Mouse (Mus musculus): ENCODE measurements around the gene Rnf13. TPM values are rescaled to one million over a fixed set of nuclear protein-coding genes. Genes with fewer than 3 reads are reported as not detected.

The Rnf13 gene
- total RNA-seq, 1 experiment, result 33.2 TPM

DNA sequence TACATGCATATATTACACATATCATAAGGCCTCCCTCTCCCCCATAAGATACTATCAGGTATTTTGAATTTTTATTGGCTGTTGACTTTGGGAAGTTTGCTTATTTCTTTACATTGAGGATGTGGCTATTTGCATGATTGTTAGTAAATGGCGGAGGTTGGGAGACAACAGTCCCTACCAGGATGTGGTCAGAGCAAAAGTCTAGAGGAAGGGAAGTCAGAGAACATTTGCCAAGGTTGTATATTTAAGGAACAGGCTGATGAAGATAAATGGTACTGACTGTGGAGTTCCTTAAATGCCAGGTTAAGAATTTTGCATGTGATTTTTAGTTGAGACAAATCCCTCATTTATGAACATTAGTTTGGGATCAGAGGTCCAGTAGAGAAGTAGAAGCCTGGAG, 4.0 kb downstream of the Rnf13 start:
- TF ChIP-seq HCFC1 (IDR thresholded peaks at IDR 0.05; ENCODE audit: borderline replicate concordance, insufficient read depth, low read length) (no peak), ZNF384 (IDR thresholded peaks at IDR 0.05; ENCODE audit: low read depth, low read length) (no peak), MAFK (IDR thresholded peaks at IDR 0.05; ENCODE audit: insufficient read depth, low read depth, low read length) (no peak)
- in situ Hi-C loops (cut with MboI; ENCODE audit: low sequenced_read_pairs in 2 of 2, unreplicated experiment in 2 of 2), result no loop called here
- Histone ChIP-seq H3K4me3 (ENCODE audit: insufficient read depth in 1 of 2, low read depth in 1 of 2, low read length in 2 of 2, poor library complexity in 1 of 2, severe bottlenecking in 1 of 2) (no peak overlapping the region), H3K27ac (ENCODE audit: insufficient read depth, low read depth, low read length, poor library complexity, severe bottlenecking) (no peak overlapping the region), H3K9ac (ENCODE audit: insufficient read depth, low read depth, low read length, poor library complexity, severe bottlenecking) (no peak overlapping the region), H3K36me3 (ENCODE audit: control insufficient read depth, insufficient read depth, low read length, poor library complexity, severe bottlenecking) (no peaks in the 10 kb centered on the region), H3K9me3 (ENCODE audit: control insufficient read depth, insufficient read depth, low read depth, low read length) (no peaks in the 10 kb centered on the region), H3K4me1 (ENCODE audit: control insufficient read depth in 2 of 2, insufficient read depth in 2 of 2, low read length in 2 of 2, poor library complexity in 1 of 2) (peaks cover 0 to 4% of the 10 kb centered on the region in 2 experiments; a peak in 1 of 4 replicates)
- no peak for DNase-seq (ENCODE audit: low read depth, low spot score)

DNA sequence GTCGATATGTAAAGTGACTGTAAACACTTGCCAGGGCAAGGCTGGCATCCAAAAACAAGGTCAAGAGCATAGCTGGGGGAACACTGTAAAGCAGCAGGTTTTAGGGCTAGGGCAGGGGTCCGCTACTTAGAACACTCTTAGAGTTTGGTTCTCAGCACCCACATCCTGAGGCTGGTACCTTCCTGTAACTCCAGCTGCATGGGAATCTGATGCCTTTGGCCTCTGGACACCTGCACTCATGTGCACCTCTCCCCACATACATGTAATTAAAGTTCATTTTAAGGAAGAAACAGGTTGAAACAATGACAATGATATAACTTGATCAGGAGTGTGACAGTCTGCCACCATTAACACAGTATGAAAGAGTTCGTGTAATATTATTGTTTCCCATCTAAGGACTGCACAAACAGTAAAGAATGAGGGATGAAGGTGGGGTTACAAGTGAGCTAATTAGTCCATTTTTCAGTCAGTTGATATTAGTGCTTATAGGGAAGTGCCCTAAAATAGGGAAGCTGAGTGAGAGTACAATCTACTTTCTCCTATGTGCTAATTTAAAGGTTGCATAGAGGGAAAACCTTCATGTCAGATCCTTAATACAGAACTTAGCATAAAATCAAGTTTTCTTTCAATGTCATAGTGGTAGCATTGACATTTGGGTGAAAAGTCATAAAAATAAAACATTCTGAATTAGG, 12.9 kb downstream of the Rnf13 start:
- no peaks in the 10 kb centered on the region for H3K9me3 ChIP-seq (ENCODE audit: control insufficient read depth, insufficient read depth, low read depth, low read length)
- in situ Hi-C loops (cut with MboI; ENCODE audit: low sequenced_read_pairs in 2 of 2, unreplicated experiment in 2 of 2), result no loop called here
- no peak overlapping the region for H3K27ac ChIP-seq (ENCODE audit: insufficient read depth, low read depth, low read length, poor library complexity, severe bottlenecking)
- TF ChIP-seq HCFC1 (IDR thresholded peaks at IDR 0.05; ENCODE audit: borderline replicate concordance, insufficient read depth, low read length) (no peak), ZC3H11A (IDR thresholded peaks at IDR 0.05; ENCODE audit: borderline replicate concordance, low read depth, low read length) (no peak), MAFK (IDR thresholded peaks at IDR 0.05; ENCODE audit: insufficient read depth, low read depth, low read length) (no peak), ZNF384 (IDR thresholded peaks at IDR 0.05; ENCODE audit: low read depth, low read length) (no peak), CHD2 (IDR thresholded peaks at IDR 0.05; ENCODE audit: low read depth, low read length) (no peak)
- no peak overlapping the region for H3K4me3 ChIP-seq (ENCODE audit: insufficient read depth in 1 of 2, low read depth in 1 of 2, low read length in 2 of 2, poor library complexity in 1 of 2, severe bottlenecking in 1 of 2)
- no peaks in the 10 kb centered on the region for H3K36me3 ChIP-seq (ENCODE audit: control insufficient read depth, insufficient read depth, low read length, poor library complexity, severe bottlenecking)
- DNase-seq (ENCODE audit: low read depth, low spot score), result no peak
- H3K4me1 ChIP-seq (ENCODE audit: control insufficient read depth in 2 of 2, insufficient read depth in 2 of 2, low read length in 2 of 2, poor library complexity in 1 of 2), result no peaks in the 10 kb centered on the region
- H3K9ac ChIP-seq (ENCODE audit: insufficient read depth, low read depth, low read length, poor library complexity, severe bottlenecking), result no peak overlapping the region

DNA sequence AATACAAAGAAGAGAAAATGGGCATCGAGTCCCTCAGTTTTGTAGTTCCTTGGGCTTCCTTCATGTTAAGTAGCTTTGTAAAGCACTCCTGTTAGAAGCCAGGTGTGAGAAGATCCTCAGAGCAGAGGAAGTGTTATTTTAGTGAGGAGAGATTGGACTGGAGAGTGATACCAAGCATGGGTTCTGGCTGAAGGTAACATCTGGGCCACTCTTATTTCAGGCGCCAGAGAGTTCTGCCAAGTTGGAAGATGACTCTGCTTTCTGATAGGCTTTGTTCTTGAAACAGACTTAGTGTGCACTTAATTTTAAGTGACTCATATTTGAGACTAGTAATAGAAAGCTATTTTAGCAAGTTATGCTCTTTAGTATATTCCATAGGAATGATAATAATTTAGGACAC, 41.1 kb downstream of the Rnf13 start:
- TF ChIP-seq MAFK (IDR thresholded peaks at IDR 0.05; ENCODE audit: insufficient read depth, low read depth, low read length), result no peak
- TF ChIP-seq HCFC1 (IDR thresholded peaks at IDR 0.05; ENCODE audit: borderline replicate concordance, insufficient read depth, low read length), result no peak
- no peak for TF ChIP-seq ZC3H11A (IDR thresholded peaks at IDR 0.05; ENCODE audit: borderline replicate concordance, low read depth, low read length)
- H3K4me1 ChIP-seq (ENCODE audit: control insufficient read depth in 2 of 2, insufficient read depth in 2 of 2, low read length in 2 of 2, poor library complexity in 1 of 2), result no peaks in the 10 kb centered on the region
- H3K9me3 ChIP-seq (ENCODE audit: control insufficient read depth, insufficient read depth, low read depth, low read length), result no peaks in the 10 kb centered on the region
- no peak overlapping the region for H3K9ac ChIP-seq (ENCODE audit: insufficient read depth, low read depth, low read length, poor library complexity, severe bottlenecking)
- no peak for DNase-seq (ENCODE audit: low read depth, low spot score)
- in situ Hi-C loops (cut with MboI; ENCODE audit: low sequenced_read_pairs in 2 of 2, unreplicated experiment in 2 of 2), result no loop called here
- H3K27ac ChIP-seq (ENCODE audit: insufficient read depth, low read depth, low read length, poor library complexity, severe bottlenecking), result no peak overlapping the region
- H3K36me3 ChIP-seq (ENCODE audit: control insufficient read depth, insufficient read depth, low read length, poor library complexity, severe bottlenecking), result no peaks in the 10 kb centered on the region
- no peak overlapping the region for H3K4me3 ChIP-seq (ENCODE audit: insufficient read depth in 1 of 2, low read depth in 1 of 2, low read length in 2 of 2, poor library complexity in 1 of 2, severe bottlenecking in 1 of 2)

DNA sequence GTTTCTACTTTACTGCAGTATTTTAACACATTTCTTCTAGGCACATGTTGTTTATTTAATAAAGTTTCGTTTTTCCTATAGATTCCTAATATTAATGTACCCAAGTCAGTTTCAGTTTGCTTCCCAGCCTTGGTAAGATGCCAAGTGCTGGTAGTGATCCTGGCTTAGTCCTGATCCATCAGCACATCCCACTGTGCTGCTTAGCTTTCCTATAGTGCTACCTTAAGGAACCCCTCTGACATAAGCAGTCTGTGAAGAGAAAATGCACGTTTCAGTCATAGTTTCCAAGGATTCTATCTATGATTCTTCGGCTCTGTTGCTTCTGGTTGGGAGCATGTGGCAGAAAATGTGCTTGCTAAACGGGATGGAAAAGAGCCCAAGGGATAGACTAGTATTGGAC, 52.6 kb downstream of the Rnf13 start:
- H3K36me3 ChIP-seq (ENCODE audit: control insufficient read depth, insufficient read depth, low read length, poor library complexity, severe bottlenecking), result no peaks in the 10 kb centered on the region
- no peak for DNase-seq (ENCODE audit: low read depth, low spot score)
- H3K4me3 ChIP-seq (ENCODE audit: insufficient read depth in 1 of 2, low read depth in 1 of 2, low read length in 2 of 2, poor library complexity in 1 of 2, severe bottlenecking in 1 of 2), result no peak overlapping the region
- in situ Hi-C loops (cut with MboI; ENCODE audit: low sequenced_read_pairs in 2 of 2, unreplicated experiment in 2 of 2), result no loop called here
- no peak overlapping the region for H3K9ac ChIP-seq (ENCODE audit: insufficient read depth, low read depth, low read length, poor library complexity, severe bottlenecking)
- H3K9me3 ChIP-seq (ENCODE audit: control insufficient read depth, insufficient read depth, low read depth, low read length), result no peaks in the 10 kb centered on the region
- no peaks in the 10 kb centered on the region for H3K4me1 ChIP-seq (ENCODE audit: control insufficient read depth in 2 of 2, insufficient read depth in 2 of 2, low read length in 2 of 2, poor library complexity in 1 of 2)
- no peak for TF ChIP-seq ZC3H11A (IDR thresholded peaks at IDR 0.05; ENCODE audit: borderline replicate concordance, low read depth, low read length)
- no peak for TF ChIP-seq HCFC1 (IDR thresholded peaks at IDR 0.05; ENCODE audit: borderline replicate concordance, insufficient read depth, low read length)
- no peak for TF ChIP-seq MAFK (IDR thresholded peaks at IDR 0.05; ENCODE audit: insufficient read depth, low read depth, low read length)
- no peak for TF ChIP-seq ZNF384 (IDR thresholded peaks at IDR 0.05; ENCODE audit: low read depth, low read length)
- no peak for TF ChIP-seq CHD2 (IDR thresholded peaks at IDR 0.05; ENCODE audit: low read depth, low read length)
- H3K27ac ChIP-seq (ENCODE audit: insufficient read depth, low read depth, low read length, poor library complexity, severe bottlenecking), result no peak overlapping the region

Measured in ES-E14 (cell line).